Mouse (Mus musculus) midbrain, postnatal 0 days (tissue): ENCODE results near the gene Mob3b. TPM values are rescaled to one million over a fixed set of nuclear protein-coding genes. Genes with fewer than 3 reads are reported as not detected.

Experiments used
- ATAC-seq: fragments of 200-750 bp; cut with Nextera tagmentation; 2 replicates; pipeline ENCODE4 v1.8.0; 2017; ENCODE audit warnings: moderate number of reproducible peaks, mild to moderate bottlenecking, moderate TSS enrichment, moderate library complexity; ENCODE audit not compliant: low FRiP score
- DNase-seq: peaks from one replicate; pipeline ENCODE4 v3.0.0-alpha.2; 2015; ENCODE audit warnings: low spot score
- H3K27ac ChIP-seq: fragments of 300-500 bp; sonication (generic); 2 replicates; pipeline ENCODE4 v1.5.1; 2014; ENCODE audit warnings: low read depth, mild to moderate bottlenecking, low read length, mixed read lengths
- H3K27me3 ChIP-seq: fragments of 300-500 bp; sonication (generic); 2 replicates; pipeline ENCODE4 v1.6.1; 2014; ENCODE audit warnings: low read length, control low read depth, mixed read lengths; ENCODE audit not compliant: insufficient read depth
- H3K36me3 ChIP-seq: fragments of 300-500 bp; sonication (generic); 2 replicates; pipeline ENCODE4 v1.6.1; 2014; ENCODE audit warnings: low read length, control low read depth, mixed read lengths; ENCODE audit not compliant: insufficient read depth
- H3K4me1 ChIP-seq: fragments of 300-500 bp; sonication (generic); 2 replicates; pipeline ENCODE4 v1.6.1; 2014; ENCODE audit warnings: mild to moderate bottlenecking, control low read depth, antibody characterized with exemption, low read length, mixed read lengths; ENCODE audit not compliant: insufficient read depth
- H3K4me2 ChIP-seq: fragments of 300-500 bp; sonication (generic); 2 replicates; pipeline ENCODE4 v1.6.1; 2014; ENCODE audit warnings: low read depth, mild to moderate bottlenecking, low read length, mixed read lengths; ENCODE audit not compliant: poor library complexity, severe bottlenecking
- H3K4me3 ChIP-seq: fragments of 300-500 bp; sonication (generic); 2 replicates; pipeline ENCODE4 v1.5.1; 2014; ENCODE audit warnings: low read depth, mild to moderate bottlenecking, low read length, moderate library complexity
- H3K9ac ChIP-seq: fragments of 300-500 bp; sonication (generic); replicated peaks from 2 replicates; pipeline ENCODE4 v1.6.1; 2014; ENCODE audit warnings: mild to moderate bottlenecking, low read length, moderate library complexity, mixed read lengths; ENCODE audit not compliant: poor library complexity, severe bottlenecking
- H3K9me3 ChIP-seq: fragments of 300-500 bp; sonication (generic); 2 replicates; pipeline ENCODE4 v1.6.1; 2016; ENCODE audit warnings: low read length, control low read depth
- CTCF ChIP-seq: IDR thresholded peaks from 2 replicates; pipeline ENCODE4 v1.5.1; 2016; ENCODE audit warnings: antibody characterized with exemption, mild to moderate bottlenecking
- whole genome bisulfite sequencing: fragments of 180-500 bp; shearing (Covaris S2); extraction: QIAGEN DNeasy Blood & Tissue Kit; methylation state at CpG from one replicate; pipeline ENCODE4 v1.1.7; 2014; 5-methylcytosine and 5-hydroxymethylcytosine counted together
- polyA plus RNA-seq: library from polyadenylated mRNA; unstranded; fragments of >200 nt; fragmentation: Nextera tagmentation; extraction: Ambion mirVana; gene quantifications from 2 replicates; pipeline ENCODE4 v1.2.1, GENCODE M21; 2015
- total RNA-seq: library from RNA; depleted of rRNA; stranded (reverse); fragments of >200 nt; gene quantifications from 2 replicates; pipeline ENCODE4 v1.2.3, GENCODE M21; 2014

Mob3b gene
- total and polyA plus RNA-seq, 2 experiments from 2014 or later: 0.77 to 1.6 TPM

- peak overlapping the region; percentile 62 for H3K27ac ChIP-seq
- DNase-seq: no peak
- no peak for TF ChIP-seq CTCF
- H3K4me1 ChIP-seq: peaks cover 9% of the 10 kb centered on the region; the same call in 1 of the 2 replicates
- H3K9ac ChIP-seq: peak overlapping the region; percentile 42; the same call in 1 of the 2 replicates
- 0 out of 2 replicates have a peak overlapping the region, but pooled peaks have one; percentile 5 for H3K4me3 ChIP-seq
- ATAC-seq: peak; percentile 28; the same call in 1 of the 2 replicates
- H3K27me3 ChIP-seq: no peaks in the 10 kb centered on the region
- peak overlapping the region; percentile 42 for H3K4me2 ChIP-seq
- H3K9me3 ChIP-seq: no peaks in the 10 kb centered on the region
- H3K36me3 ChIP-seq: no peaks in the 10 kb centered on the region
- WGBS: 14% methylated on average over 22 of the region's 22 CpGs
Observed at GRCm38 (mm10) chr4:34992866-34993638, 164.2 kb downstream of the Mob3b start.

- no peak overlapping the region for H3K4me3 ChIP-seq
- H3K4me1 ChIP-seq: peaks cover 9% of the 10 kb centered on the region; the same call in 1 of the 2 replicates
- H3K4me2 ChIP-seq: peak overlapping the region; percentile 42; the same call in 1 of the 2 replicates
- H3K27me3 ChIP-seq: no peaks in the 10 kb centered on the region
- WGBS: 32% methylated on average over 22 of the region's 22 CpGs
- no peaks in the 10 kb centered on the region for H3K9me3 ChIP-seq
- DNase-seq (no peak), ATAC-seq (peak; percentile 62; the same call in 1 of the 2 replicates)
- H3K9ac ChIP-seq: no peak overlapping the region
- H3K36me3 ChIP-seq: no peaks in the 10 kb centered on the region
- peak overlapping the region; percentile 62 for H3K27ac ChIP-seq
- no peak for TF ChIP-seq CTCF
Observed at GRCm38 (mm10) chr4:34991891-34992865, 165.1 kb downstream of the Mob3b start.

GRCm38 (mm10) chr4:34991116-34991515 is 166.2 kb downstream of the Mob3b start:
- DNase-seq (no peak), ATAC-seq (no peak)
- Histone ChIP-seq H3K36me3 (no peaks in the 10 kb centered on the region), H3K9ac (no peak overlapping the region), H3K4me2 (no peak overlapping the region), H3K27ac (no peak overlapping the region), H3K27me3 (no peaks in the 10 kb centered on the region), H3K4me1 (peaks cover 9% of the 10 kb centered on the region; the same call in 1 of the 2 replicates), H3K9me3 (no peaks in the 10 kb centered on the region), H3K4me3 (no peak overlapping the region)
- WGBS: 37% methylated on average over 10 of the region's 10 CpGs
- no peak for TF ChIP-seq CTCF

- H3K27me3 ChIP-seq: no peaks in the 10 kb centered on the region
- H3K36me3 ChIP-seq: no peaks in the 10 kb centered on the region
- H3K4me1 ChIP-seq: peaks cover 9% of the 10 kb centered on the region; the same call in 1 of the 2 replicates
- H3K9ac ChIP-seq: no peak overlapping the region
- TF ChIP-seq CTCF: no peak
- DNase-seq: no peak
- H3K27ac ChIP-seq: no peak overlapping the region
- H3K4me2 ChIP-seq: no peak overlapping the region
- ATAC-seq: no peak
- 85% methylated on average over 9 of the region's 9 CpGs for WGBS
- no peaks in the 10 kb centered on the region for H3K9me3 ChIP-seq
- no peak overlapping the region for H3K4me3 ChIP-seq
Observed at GRCm38 (mm10) chr4:34990659-34991058, 166.6 kb downstream of the Mob3b start.

GRCm38 (mm10) chr4:34987568-34987967 is 169.7 kb downstream of the Mob3b start:
- no peaks in the 10 kb centered on the region for H3K27me3 ChIP-seq
- H3K4me1 ChIP-seq: peaks cover 8% of the 10 kb centered on the region; the same call in 1 of the 2 replicates
- no peaks in the 10 kb centered on the region for H3K36me3 ChIP-seq
- H3K9ac ChIP-seq: no peak overlapping the region
- no peaks in the 10 kb centered on the region for H3K9me3 ChIP-seq
- no peak for ATAC-seq
- no peak overlapping the region for H3K27ac ChIP-seq
- H3K4me3 ChIP-seq: no peak overlapping the region
- DNase-seq: no peak
- 94% methylated on average over 4 of the region's 4 CpGs for WGBS
- TF ChIP-seq CTCF: no peak
- H3K4me2 ChIP-seq: no peak overlapping the region
